Mouse (Mus musculus): ENCODE measurements around the gene Gipc1.

Gene Gipc1

DNA sequence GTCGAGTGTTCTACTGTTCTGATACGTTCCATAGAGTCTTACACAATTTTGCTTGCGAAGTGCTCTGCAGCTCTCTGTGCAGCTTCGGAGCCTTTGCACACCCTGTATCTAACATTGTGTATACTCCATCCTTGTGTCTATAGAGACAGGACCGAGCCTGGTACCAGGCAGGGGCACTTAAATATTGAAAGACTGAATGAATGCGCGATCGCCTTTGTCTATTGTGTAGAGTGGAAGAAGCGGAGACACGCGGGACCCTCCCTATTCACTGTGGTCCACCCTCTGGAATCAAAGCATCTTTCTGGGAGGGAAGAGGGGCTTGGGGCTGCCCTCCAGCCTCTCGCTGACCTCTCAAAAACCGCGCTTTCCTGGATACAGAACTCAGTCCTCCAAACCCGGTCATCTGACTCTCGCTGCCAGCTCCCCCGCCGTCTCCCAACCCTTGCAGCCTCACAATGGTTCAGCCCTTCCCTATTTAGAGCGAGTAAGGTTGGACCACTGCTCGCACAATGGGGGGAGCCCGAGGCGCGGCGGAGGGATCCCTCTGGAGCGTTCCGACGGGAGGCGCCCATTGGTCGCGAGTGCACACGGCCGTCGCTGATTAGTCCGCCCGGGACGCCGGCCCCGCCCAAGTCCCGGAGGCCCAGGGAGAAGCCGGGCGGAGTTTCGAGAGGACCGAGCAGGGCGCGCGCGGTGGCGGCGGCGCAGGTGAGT lies at the start of gene Gipc1:
Gipc1 (plus strand) TSS at position 648 of the 714 bp plus-strand sequence.
- H3K27me3 ChIP-seq (ENCODE audit: control insufficient read depth, insufficient read depth, low read length, poor library complexity, severe bottlenecking) = no peaks in the 10 kb centered on the region
- DNase-seq (ENCODE audit: low read depth, low spot score) = peak; percentile 97
- no peaks in the 10 kb centered on the region for H3K36me3 ChIP-seq (ENCODE audit: control insufficient read depth, insufficient read depth, low read length, poor library complexity, severe bottlenecking)

DNA sequence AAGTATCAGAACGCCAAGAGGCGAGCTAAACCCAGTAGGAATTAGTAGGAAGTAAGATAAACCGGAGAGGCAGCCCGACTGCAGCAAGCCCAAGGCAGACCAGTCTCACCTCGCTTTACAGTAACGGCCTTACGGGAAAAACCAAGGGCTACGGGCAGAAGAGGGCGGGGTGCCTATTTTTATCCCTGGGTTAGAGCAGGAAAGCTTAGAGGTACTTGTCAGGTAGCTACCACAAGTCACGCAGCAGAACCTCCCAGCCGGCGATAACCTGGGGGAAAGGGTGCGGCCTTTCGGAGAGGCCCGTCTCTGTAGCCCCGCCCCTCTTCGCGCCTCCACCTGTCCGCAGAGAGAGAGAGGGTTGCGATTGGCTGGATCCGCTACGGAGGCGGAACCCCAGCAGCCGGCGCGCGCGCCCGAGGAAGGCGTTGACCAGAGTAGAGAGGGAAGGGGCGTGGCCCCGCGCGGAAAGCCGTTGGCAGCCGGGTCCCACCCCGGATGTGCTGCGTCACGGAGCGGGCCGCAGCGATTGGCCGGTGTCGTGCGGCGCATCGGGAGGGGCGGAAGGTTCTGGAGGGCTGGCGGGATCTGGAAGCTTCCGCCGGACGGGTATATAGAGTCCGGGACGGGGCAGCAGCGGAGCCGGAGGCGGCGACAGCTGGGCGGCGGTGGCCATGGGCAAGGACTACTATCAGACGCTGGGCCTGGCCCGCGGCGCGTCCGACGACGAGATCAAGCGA lies 44.6 kb upstream of the Gipc1 start, which contains the start of the genes Tecr and Dnajb1:
Tecr (minus strand) TSS at position 311 of the 737 bp plus-strand sequence.
Dnajb1 (plus strand) TSS at position 533 of the 737 bp plus-strand sequence.
- peaks cover 14% of the 10 kb centered on the region for H3K36me3 ChIP-seq (ENCODE audit: control insufficient read depth, insufficient read depth, low read length, poor library complexity, severe bottlenecking)
- H3K27me3 ChIP-seq (ENCODE audit: control insufficient read depth, insufficient read depth, low read length, poor library complexity, severe bottlenecking) = no peaks in the 10 kb centered on the region
- peak; percentile 100 for DNase-seq (ENCODE audit: low read depth, low spot score)

DNA sequence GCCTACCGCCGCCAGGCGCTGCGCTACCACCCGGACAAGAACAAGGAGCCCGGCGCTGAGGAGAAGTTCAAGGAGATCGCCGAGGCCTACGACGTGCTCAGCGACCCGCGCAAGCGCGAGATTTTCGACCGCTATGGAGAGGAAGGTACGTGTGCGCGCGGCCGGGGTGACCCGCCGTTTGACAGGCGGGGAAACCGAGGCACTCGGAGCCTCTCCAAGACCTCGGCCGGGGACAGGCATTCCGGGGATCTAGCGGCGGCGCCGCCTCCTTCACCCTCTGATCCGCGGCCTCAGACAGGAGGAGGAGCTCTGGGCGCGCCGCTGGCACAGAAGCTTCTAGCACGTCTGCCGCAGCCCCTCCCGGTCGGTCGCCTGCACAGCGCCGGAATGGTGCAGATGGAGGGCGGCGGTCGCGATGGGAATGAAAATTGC lies 44.1 kb upstream of the Gipc1 start:
- Histone ChIP-seq H3K27me3 (ENCODE audit: control insufficient read depth, insufficient read depth, low read length, poor library complexity, severe bottlenecking) (no peaks in the 10 kb centered on the region), H3K36me3 (ENCODE audit: control insufficient read depth, insufficient read depth, low read length, poor library complexity, severe bottlenecking) (peaks cover 14% of the 10 kb centered on the region)
- DNase-seq (ENCODE audit: low read depth, low spot score) = no peak

DNA sequence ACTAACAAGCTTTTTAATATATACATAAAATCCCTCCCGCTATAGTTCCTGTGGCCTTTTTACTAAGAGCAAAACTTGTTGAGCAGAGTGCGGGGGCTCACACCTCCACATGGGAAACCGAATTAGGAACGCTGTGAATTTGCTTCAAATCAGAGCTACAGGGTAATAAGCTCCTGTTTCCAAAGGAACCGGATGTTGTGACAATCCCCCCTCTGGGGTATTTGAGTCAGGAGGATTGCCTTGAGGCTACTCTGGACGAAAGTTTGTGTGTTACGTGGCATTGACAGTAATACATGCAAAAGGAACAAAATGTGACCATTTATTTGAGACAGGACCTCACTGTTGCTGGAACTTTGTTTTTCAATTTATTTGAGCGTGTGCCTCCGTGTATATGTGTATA lies 43.4 kb upstream of the Gipc1 start:
- peaks cover 14% of the 10 kb centered on the region for H3K36me3 ChIP-seq (ENCODE audit: control insufficient read depth, insufficient read depth, low read length, poor library complexity, severe bottlenecking)
- peak; percentile 26 for DNase-seq (ENCODE audit: low read depth, low spot score)
- H3K27me3 ChIP-seq (ENCODE audit: control insufficient read depth, insufficient read depth, low read length, poor library complexity, severe bottlenecking) = no peaks in the 10 kb centered on the region

DNA sequence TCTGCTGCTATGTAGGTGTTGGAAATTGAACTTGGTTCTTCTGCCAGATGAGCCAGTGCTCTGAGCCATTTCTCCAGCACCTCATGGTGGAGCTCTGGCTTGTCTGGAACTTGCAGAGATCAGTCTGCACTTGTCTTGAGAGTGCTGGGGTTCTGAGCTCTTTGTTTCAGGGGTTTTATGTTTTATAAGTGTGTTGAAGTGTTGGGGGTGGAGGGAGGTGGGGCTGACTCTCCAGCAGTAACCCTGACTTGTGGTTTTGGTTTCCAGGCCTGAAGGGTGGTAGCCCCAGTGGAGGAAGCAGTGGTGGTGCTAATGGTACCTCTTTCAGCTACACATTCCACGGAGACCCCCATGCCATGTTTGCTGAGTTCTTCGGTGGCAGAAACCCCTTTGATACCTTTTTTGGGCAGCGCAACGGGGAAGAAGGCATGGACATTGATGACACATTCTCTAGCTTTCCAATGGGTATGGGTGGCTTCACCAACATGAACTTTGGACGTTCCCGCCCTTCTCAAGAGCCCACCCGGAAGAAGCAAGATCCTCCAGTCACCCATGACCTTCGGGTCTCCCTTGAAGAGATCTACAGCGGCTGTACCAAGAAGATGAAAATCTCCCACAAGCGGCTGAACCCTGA lies 42.8 kb upstream of the Gipc1 start:
- peak; percentile 39 for DNase-seq (ENCODE audit: low read depth, low spot score)
- H3K27me3 ChIP-seq (ENCODE audit: control insufficient read depth, insufficient read depth, low read length, poor library complexity, severe bottlenecking) = no peaks in the 10 kb centered on the region
- H3K36me3 ChIP-seq (ENCODE audit: control insufficient read depth, insufficient read depth, low read length, poor library complexity, severe bottlenecking) = peaks cover 14% of the 10 kb centered on the region

DNA sequence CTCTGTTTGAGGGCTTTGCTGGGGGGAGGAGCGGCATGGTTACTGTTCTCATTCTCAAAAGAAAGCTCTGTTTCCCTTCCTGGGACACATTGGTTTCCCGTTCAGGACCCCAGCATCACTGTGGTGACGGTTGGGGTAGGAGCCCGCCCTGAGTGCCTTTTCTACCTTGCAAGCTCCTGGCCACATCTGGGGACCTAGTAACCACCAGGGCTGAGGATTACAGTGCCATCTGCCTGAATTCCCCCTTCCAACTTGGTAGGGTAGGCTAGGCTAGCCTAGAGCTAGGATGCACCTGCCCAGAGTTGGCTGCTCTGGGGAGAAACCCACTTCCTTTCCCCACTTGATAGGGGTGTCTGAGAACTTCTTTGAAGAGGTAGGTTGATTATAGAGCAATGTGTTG lies 40.6 kb upstream of the Gipc1 start:
- Histone ChIP-seq H3K27me3 (ENCODE audit: control insufficient read depth, insufficient read depth, low read length, poor library complexity, severe bottlenecking) (no peaks in the 10 kb centered on the region), H3K36me3 (ENCODE audit: control insufficient read depth, insufficient read depth, low read length, poor library complexity, severe bottlenecking) (peaks cover 14% of the 10 kb centered on the region)
- DNase-seq (ENCODE audit: low read depth, low spot score) = peak; percentile 30

DNA sequence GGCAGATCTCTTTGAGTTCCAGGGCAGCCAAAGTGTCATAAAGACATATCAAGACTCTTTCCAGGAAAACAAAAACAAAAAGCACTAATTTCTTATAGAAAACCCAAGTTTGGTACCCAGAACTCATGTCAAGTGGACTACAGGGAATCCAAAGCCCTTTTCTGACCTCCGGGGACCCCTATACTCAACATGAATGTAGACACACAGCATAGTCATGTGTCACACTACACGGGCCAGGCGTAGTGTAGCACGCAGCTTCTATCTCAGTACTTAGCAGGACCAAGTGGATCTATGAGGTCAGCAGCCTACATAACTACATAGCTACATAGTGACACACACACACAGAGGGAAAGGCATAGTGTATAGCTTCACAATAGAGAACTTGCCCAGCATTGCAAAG lies 38.8 kb upstream of the Gipc1 start:
- H3K36me3 ChIP-seq (ENCODE audit: control insufficient read depth, insufficient read depth, low read length, poor library complexity, severe bottlenecking) = peaks cover 14% of the 10 kb centered on the region
- no peak for DNase-seq (ENCODE audit: low read depth, low spot score)
- H3K27me3 ChIP-seq (ENCODE audit: control insufficient read depth, insufficient read depth, low read length, poor library complexity, severe bottlenecking) = no peaks in the 10 kb centered on the region

DNA sequence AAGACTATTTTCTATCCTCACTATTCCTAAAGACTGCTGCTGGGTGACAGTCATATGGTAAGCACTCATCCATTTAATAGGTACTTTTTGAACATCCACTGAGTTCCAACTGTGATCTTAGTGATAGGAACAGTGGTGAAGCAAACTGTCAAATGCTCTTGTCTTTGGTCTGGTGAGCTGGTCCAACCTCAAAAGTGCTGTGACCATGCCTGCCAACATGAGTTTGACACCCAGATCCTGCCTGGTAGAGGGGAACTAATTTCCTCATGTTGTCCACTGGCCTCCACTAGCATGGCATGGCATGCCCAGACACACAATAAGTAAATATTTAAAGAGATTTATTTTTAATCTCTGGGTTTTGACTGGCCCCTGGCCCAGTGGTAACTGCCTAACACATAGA lies 35.9 kb upstream of the Gipc1 start:
- peaks cover 2% of the 10 kb centered on the region; the same call in 1 of the 2 replicates for H3K36me3 ChIP-seq (ENCODE audit: control insufficient read depth, insufficient read depth, low read length, poor library complexity, severe bottlenecking)
- H3K27me3 ChIP-seq (ENCODE audit: control insufficient read depth, insufficient read depth, low read length, poor library complexity, severe bottlenecking) = no peaks in the 10 kb centered on the region
- peak; percentile 33 for DNase-seq (ENCODE audit: low read depth, low spot score)

DNA sequence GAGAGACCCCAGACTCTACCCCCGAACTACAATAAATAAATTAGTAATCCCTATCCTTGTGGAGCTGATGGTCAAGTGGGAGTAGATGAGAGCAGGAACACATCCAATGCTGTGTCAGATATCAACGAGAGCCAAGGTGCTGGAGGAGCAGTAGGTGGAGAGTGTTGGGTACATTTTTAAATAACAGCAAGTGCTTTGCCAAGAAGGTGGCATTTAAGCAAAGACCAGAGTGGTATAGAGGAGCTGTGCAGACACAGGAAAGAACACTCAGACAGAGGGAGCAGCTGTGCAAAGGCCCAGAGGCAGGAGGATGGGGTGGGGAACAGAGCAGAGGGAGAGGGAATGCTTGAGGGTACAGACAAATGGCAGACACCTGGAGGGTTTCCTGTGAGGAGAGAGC lies 35.4 kb upstream of the Gipc1 start:
- H3K27me3 ChIP-seq (ENCODE audit: control insufficient read depth, insufficient read depth, low read length, poor library complexity, severe bottlenecking) = no peaks in the 10 kb centered on the region
- no peaks in the 10 kb centered on the region for H3K36me3 ChIP-seq (ENCODE audit: control insufficient read depth, insufficient read depth, low read length, poor library complexity, severe bottlenecking)
- peak; percentile 29 for DNase-seq (ENCODE audit: low read depth, low spot score)

DNA sequence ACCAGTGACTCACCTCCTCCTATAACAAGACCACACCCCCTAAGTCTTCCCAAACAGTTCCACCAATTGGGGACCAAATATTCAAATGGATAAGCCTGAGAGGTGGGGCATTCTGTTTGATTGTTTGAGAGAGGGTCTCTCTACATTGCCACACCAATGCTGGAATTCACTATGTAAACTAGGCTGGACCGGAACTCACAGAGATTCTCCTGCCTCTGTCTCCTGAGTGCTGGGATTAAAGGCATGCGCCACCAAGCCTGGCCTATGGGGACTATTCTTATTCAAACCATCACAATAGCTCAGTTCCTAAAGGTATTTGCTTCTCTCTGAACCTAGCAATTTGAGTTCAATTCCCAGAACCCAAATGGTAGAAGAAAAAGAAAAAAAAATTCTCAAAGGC lies 33.9 kb upstream of the Gipc1 start:
- Histone ChIP-seq H3K36me3 (ENCODE audit: control insufficient read depth, insufficient read depth, low read length, poor library complexity, severe bottlenecking) (no peaks in the 10 kb centered on the region), H3K27me3 (ENCODE audit: control insufficient read depth, insufficient read depth, low read length, poor library complexity, severe bottlenecking) (no peaks in the 10 kb centered on the region)
- DNase-seq (ENCODE audit: low read depth, low spot score) = no peak

DNA sequence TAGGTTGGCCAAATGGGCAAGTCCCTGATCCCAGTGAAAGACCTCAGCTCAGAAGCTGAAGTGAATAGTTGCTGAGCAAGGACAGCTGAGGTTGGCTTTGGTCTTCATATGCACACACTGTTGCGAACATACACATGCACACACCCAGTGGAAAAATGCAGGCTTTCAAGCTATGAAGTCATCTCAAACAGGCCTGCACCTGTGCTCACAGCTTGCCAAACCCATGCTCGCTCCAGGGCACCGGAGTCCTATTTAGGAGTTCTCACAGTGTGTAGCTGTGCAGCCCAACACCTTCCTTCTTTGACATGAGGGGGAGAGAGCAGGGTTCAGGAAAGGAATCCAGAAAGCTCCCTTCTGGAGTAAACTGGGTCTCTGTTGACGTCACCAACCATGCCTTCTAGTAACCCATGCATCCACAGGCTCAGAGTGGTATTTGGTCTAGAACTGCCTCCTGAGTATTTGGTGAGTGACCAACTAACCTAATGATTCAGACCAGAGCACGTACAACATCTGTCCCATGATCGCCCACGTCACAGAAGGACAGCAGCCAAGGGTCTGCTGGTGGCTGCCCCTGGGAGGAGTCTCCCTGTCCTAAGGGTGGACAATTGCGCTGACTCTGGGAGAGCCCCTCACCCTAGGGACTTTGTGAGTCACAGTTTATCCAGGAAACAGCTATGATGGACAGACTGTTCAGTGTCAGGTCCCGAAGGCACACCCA lies 32.8 kb upstream of the Gipc1 start:
- Histone ChIP-seq H3K27me3 (ENCODE audit: control insufficient read depth, insufficient read depth, low read length, poor library complexity, severe bottlenecking) (no peaks in the 10 kb centered on the region), H3K36me3 (ENCODE audit: control insufficient read depth, insufficient read depth, low read length, poor library complexity, severe bottlenecking) (no peaks in the 10 kb centered on the region)
- DNase-seq (ENCODE audit: low read depth, low spot score) = peak; percentile 46

DNA sequence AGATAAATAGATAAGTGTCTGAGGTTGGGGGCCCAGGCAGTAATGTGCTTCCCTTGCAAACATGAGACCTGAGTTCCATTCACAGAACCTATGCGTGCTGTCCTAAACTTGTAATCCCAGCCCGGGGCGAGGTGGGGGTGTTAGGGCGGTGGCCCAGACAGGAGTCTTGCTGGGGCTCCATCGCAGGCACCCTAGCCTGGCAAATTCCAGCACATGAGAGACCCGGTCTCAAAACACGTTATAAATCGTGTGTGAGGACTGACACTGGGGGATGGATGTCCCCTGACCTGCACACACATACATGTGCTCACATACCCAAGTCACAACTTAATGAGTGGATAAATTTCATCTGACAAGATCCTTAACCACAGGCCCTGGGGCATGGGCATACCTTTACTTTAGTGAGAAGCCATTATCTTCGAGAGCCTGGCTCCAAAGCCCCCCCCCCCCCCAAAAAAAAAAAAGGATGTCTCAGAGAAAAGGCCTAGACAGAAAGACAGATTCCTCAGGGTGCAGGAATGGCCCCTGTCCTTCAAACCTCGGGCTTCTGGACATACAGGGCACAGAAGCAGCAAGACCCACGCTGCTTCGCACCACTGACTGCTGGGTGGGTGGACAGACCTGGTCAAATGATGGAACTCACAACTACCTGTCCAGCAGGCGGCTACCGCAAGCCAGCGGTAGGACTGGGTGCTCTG lies 30.6 kb upstream of the Gipc1 start:
- no peak for DNase-seq (ENCODE audit: low read depth, low spot score)
- Histone ChIP-seq H3K36me3 (ENCODE audit: control insufficient read depth, insufficient read depth, low read length, poor library complexity, severe bottlenecking) (no peaks in the 10 kb centered on the region), H3K27me3 (ENCODE audit: control insufficient read depth, insufficient read depth, low read length, poor library complexity, severe bottlenecking) (no peaks in the 10 kb centered on the region)

DNA sequence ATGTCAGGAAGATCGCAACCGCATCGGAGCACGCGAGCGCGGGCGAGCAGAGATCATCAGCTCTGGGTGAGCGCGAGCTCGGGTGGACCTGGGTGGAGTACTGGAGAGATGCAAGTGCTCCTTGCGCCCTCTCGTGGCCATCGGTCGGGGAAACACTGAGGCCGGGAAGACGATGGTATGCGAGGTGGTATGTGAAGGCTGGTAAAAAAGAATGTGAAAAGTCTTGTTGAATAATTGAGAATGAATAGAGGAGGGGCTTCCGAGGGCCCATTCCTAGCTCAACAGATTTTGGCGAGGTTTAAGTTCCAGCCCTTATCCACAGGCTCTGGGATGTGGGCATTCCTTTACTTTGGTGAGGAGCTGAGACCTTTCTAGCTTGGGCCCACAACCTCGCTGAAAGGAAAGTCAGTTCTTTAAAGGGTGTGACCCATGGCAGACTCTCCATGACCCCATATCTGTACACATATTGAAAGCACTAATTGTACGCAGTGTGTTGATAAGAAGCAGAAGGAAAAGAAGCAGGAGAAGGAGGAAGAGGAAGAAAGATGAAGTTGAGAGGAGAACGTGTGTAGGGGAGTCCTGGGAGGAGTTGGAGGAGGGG lies 30.0 kb upstream of the Gipc1 start:
- DNase-seq (ENCODE audit: low read depth, low spot score) = peak; percentile 91
- Histone ChIP-seq H3K27me3 (ENCODE audit: control insufficient read depth, insufficient read depth, low read length, poor library complexity, severe bottlenecking) (no peaks in the 10 kb centered on the region), H3K36me3 (ENCODE audit: control insufficient read depth, insufficient read depth, low read length, poor library complexity, severe bottlenecking) (no peaks in the 10 kb centered on the region)

DNA sequence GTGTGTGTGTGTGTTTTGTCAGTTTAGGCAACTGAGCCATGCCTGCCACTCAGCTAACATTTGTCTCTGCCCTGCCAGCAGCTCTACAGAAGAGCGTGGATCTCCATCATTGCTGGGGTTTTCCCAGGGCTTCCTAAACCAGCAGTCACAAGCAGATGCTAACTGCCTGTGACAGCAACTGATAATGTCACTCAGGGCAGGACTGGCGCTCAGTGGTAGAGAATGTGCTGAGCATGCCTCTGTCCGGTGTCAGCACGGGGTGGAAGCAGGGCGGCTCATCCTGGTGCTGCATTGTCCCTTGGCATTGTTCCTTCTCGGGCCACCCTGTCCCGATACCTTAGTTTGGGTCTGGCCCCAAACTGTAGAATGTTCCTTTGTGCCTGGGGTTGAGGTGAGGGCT lies 28.9 kb upstream of the Gipc1 start:
- Histone ChIP-seq H3K27me3 (ENCODE audit: control insufficient read depth, insufficient read depth, low read length, poor library complexity, severe bottlenecking) (no peaks in the 10 kb centered on the region), H3K36me3 (ENCODE audit: control insufficient read depth, insufficient read depth, low read length, poor library complexity, severe bottlenecking) (no peaks in the 10 kb centered on the region)
- no peak for DNase-seq (ENCODE audit: low read depth, low spot score)
